Mouse (Mus musculus) heart, postnatal 36 days (tissue): ENCODE data around the gene Mmrn2. TPM values are rescaled to one million over a fixed set of nuclear protein-coding genes. Genes with fewer than 3 reads are reported as not detected.

Source experiments
- DNase-seq, 2 experiments: peaks; one replicate each; pipeline ENCODE4 v3.0.0; 2021 to 2022
- intact Hi-C: fragments of 180-260 bp; cut with DNase I; formaldehyde crosslinking; loops from one replicate; pipeline ENCODE4 v1.15.1; 2025
- total RNA-seq, 2 experiments: library from RNA; stranded (reverse); gene quantifications; 2 replicates each; pipeline ENCODE4 v1.2.3; 2021

Gene Mmrn2
- total RNA-seq, result 10 to 100 TPM; 33.7 to 44.0 TPM

GRCm38 (mm10) chr14:34375415-34375904, at the start of gene Mmrn2:
Gene Mmrn2, plus strand, starts transcription at chr14:34375465.
- no peak for DNase-seq
- intact Hi-C loops, result no loop called here

DNA sequence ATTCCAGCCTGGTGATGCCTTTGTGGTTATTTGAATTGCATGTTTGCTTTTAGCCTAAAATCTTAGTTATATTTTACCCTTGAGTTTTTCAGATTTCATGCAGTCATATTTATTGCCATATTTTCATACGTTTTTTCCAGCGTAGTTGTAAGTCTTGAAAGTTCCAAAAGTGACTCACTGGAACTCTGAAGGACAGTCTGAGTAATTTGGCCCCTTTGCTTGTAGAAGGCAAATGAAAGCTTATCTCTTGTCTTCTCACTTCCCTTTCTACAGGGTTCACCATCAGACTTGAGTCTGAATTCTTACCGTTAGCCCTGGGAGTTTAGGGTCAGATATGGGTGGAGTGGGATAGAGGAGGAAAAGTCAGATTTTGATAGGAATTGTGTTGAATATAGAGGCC, 48.7 kb upstream of the Mmrn2 start:
- intact Hi-C loops, result no loop called here
- DNase-seq, result no peak

DNA sequence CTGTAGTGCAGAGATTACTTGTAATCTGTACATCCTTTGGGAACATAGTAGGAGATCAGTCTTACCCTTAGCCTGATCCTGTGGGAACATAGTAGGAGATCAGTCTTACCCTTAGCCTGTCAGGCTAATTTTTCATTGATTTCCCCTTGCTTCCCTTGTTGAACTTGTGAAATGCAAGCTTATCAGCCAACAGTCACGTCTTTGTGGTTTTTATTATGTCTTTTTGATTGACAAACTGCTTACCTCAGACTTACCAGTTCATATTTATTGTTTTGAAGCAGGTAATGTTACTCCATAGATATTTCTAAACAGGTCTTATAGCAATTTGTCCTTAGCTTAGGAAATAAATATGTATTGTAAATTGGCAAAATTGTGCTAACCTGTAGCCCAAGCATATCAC, 47.6 kb upstream of the Mmrn2 start:
- intact Hi-C loops, result no loop called here
- DNase-seq, result no peak

GRCm38 (mm10) chr14:34330657-34331158, 44.6 kb upstream of the Mmrn2 start:
- intact Hi-C loops, result no loop called here
- no peak for DNase-seq

DNA sequence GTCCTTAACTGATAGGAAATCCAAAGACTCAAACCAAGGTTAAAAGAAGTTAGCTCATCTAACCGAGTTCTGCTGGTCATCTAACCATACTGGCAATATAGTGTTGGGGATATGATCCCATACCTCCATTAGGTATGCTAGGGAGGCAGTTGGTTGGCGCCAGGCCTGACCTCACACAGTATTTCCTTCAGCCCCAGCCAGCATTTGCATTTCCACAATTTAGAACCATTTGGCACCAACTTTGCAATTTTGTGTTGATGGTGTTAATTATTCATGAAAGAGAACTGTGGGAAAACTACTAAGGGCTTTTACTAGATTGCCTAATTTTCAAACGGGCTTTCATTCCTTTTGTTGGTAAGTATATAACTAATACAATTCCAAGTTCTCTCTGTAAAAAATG, 43.4 kb upstream of the Mmrn2 start:
- DNase-seq, result no peak
- intact Hi-C loops, result no loop called here

- intact Hi-C loops, result no loop called here
- no peak for DNase-seq
These were observed 42.8 kb upstream of the Mmrn2 start for GRCm38 (mm10) chr14:34332476-34332875.

GRCm38 (mm10) chr14:34339446-34339845, 35.8 kb upstream of the Mmrn2 start:
- intact Hi-C loops, result loop anchor here (2.0 kb wide), 1 partner anchor 67 kb away; no protein-coding TSS in a partner anchor
- DNase-seq, result no peak

- intact Hi-C loops, result no loop called here
- no peak for DNase-seq
These were observed 33.3 kb upstream of the Mmrn2 start for GRCm38 (mm10) chr14:34341993-34342392.

DNA sequence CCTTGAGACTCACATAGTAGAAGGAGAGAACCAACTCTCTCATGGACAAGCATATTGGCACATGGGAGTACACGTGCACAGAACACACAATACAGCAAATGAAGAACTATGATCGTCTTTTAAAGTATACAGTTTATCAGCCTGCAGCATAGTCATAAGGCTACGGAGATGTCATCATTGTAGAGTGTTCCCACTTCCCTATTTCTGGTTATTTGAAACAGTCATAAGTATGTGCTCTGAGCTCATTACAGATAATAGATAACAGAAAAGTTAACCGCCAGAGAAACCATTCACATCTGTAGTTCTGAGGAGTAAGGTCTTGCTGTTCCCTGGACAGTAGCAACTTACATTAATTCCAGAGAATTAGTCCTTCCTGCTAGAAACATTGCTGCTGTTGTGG, 32.2 kb upstream of the Mmrn2 start:
- no peak for DNase-seq
- intact Hi-C loops, result no loop called here

DNA sequence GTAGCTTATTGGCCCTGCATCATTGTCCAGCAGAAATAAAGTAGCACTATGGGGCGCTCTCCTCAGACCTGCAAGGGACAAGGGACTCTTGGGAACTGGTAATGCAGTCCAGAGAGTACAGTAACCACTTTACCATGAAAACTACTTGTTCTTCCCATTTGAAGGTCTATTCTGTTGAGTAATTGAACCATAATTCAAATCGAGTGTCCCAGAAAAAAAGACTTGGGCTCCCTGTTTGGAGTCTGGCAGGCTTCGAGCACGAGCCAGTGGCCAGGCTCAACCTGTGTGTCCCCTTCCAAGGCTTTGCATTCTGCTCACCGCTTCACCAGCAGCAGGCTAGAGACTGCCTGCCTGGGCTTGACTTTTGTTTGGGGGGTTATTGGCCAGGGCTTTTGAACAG, 30.9 kb upstream of the Mmrn2 start:
- intact Hi-C loops, result no loop called here

GRCm38 (mm10) chr14:34345771-34346566, 29.3 kb upstream of the Mmrn2 start:
- no peak for DNase-seq
- intact Hi-C loops, result no loop called here

More for the DNA sequence above, 30.9 kb upstream of the Mmrn2 start:
- DNase-seq, result no peak

GRCm38 (mm10) chr14:34347084-34347483, 28.2 kb upstream of the Mmrn2 start:
- no peak for DNase-seq
- intact Hi-C loops, result no loop called here

DNA sequence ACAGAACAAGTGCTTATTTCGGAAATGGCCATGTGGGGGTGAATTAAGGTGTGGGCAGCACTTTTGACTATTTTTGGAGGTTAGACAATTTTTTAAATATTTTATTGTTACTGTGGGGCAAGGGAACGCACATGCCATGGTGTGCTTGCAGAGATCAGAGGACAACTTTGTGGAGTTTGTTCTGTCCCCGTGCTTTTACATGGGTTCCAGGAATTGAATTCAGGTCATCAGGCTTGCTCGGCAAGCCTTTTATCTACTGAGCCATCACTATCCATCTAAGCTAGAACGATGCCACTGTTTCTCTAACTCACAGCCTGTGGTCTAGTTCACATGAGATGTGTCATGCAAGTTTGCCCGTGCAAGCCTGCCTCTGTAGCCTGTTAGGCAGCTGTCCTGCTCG, 27.0 kb upstream of the Mmrn2 start:
- DNase-seq, result no peak
- intact Hi-C loops, result no loop called here

- DNase-seq, result no peak
These were observed 26.3 kb upstream of the Mmrn2 start for GRCm38 (mm10) chr14:34349007-34349406.

GRCm38 (mm10) chr14:34351660-34352059, 23.6 kb upstream of the Mmrn2 start:
- intact Hi-C loops, result no loop called here
- DNase-seq, result no peak

More at GRCm38 (mm10) chr14:34349007-34349406, 26.3 kb upstream of the Mmrn2 start:
- intact Hi-C loops, result no loop called here

DNA sequence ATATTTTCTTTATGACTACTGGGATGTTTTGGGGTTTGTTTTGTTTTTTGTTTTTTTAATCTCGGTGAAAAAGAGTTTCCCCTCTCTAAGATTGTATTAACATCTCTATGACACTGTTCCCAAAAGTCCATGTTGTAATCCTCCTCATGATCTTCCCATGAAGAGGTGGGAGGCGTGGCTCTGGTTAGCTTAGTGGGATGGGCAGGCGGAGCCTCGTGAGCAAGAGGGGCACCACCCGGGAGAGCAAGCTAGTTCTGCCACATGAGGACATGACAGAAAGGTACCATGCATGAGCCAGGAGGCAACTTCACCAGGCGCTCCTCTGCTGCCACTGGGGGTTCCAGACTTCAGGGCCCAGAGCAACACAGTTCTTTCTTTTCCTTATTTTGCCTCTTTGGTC, 22.7 kb upstream of the Mmrn2 start:
- DNase-seq, result no peak
- intact Hi-C loops, result no loop called here

DNA sequence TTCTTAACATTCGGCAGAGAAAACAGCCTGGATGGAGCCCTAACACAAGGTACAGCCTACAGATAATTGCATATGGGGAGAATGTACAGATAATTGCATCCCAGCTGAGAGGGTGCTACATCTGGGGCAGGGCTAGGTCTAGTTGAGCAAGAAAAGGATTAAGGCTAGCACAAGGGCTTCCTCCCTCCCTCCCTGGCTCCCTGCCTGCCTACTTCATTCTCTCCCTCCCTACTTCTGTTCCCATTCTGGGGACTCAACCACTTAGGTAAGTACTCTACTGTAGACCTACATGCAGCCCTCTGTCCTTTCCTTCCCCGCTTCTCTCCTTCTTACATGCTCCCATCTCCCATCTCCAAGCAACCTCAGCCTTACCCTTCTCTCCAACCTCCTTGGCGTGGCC, 21.9 kb upstream of the Mmrn2 start:
- intact Hi-C loops, result no loop called here
- no peak for DNase-seq

DNA sequence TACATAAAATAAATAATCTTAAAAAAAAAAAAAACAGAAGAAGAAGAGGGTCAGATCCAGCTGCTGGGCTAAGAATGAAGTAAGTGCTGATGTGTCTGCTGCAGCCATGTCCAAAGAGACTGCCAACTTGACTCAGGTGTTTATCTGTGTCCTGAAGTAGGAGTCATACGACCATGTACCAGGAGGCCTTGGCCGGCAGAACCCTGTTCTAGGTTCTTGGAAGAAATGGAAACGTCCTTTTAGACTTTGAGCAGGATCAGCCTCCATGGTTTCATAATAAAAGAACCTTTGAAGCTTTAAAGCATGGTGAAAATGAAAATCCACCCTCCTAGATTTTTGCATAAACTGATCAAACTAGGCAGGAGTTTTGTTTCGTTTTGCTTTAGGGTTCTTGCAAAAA, 20.8 kb upstream of the Mmrn2 start:
- DNase-seq, result no peak
- intact Hi-C loops, result no loop called here

DNA sequence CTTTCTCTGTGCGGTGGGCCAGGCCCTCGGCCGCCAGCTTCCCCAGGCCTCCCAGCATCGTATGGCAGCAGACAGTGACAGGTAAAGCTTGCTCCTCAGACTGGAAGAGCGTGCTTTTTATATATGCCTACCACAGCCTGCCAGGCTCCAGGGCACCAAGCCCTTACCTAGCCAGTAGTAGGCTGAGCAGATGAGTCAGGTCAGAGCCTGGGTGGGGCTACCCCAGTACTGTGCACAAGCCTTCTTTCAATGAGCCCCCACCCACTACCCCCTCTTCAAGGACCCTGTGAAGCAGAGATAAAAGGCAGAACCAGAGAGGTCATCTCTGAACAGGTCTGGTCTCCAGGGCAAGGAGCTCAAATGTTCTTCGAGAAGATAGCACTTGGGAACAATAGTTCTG, 20.0 kb upstream of the Mmrn2 start, which contains the start of gene Fam25c:
Gene Fam25c (minus strand): TSS at position 133 of the 400 bp plus-strand sequence.
- DNase-seq, result no peak
- intact Hi-C loops, result no loop called here

DNA sequence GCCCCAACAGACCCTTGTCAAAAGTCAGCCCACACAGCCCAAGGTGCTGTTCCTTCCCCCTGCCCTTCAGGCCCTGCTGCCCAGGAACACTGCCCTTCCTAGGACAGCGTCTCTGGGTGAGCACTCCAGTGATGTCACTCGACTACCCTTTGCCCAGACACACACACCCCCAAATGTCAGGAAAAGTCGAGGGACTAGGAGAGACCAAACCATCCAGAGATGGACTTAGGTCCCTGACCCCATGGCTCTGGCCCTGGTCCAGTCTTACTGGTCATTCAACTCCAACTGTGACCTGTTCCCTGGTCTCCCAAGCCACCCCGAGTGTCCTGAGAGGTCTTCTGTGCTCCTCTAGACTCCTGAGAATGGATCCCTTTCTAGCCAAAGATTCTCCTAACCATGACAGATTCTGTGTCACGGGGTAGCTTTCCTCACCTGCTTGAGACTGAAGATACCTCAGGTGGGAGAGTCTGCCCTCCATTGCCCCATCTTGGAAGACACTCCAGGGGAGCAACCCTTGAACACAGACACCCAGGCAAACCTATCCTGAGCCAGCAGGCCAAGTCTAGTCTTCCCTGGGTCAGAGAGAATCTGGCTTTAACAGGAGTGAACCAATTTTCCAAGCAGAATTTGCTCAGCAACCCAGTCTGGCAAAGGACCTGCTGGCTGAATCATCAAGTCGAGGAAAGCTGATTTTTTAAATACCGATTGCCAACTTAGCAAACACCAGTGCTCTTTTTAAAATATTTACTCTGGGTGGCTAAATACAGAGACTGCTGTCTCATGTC, 17.4 kb upstream of the Mmrn2 start:
- intact Hi-C loops, result no loop called here
- DNase-seq, result no peak

GRCm38 (mm10) chr14:34359676-34360244, 15.5 kb upstream of the Mmrn2 start:
- intact Hi-C loops, result no loop called here
- DNase-seq, result no peak
